Comparison of ENCODE assay signal across 8 mouse cellular contexts in the genomic region with DNA sequence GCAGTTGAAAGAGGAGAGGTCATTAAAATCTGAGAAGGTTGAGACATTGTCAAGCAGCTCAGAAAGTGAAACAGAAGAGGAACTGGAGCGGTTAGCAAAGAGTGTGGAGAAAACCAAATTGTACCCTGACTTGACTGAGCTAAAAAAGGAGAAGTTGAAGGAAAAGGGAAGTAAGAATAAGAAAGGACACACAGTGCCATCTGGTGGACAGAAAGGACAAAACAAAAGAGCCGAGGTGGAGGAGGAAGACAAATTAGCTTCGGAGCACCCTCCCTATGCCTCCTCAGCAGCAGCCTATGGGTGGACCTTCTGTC. TPM values are rescaled to one million over a fixed set of nuclear protein-coding genes. Genes with fewer than 3 reads are reported as not detected.
A peak's percentile ranks its signal among the peaks of the same experiment; 100 is the strongest.
DNase-seq lines count a peak whose midpoint lies in the region.

No protein-coding gene starts in this region.

- 0 out of 2 replicates have a peak, but pooled peaks cover 3% of the 10 kb centered on the region for H3K4me1 ChIP-seq in embryonic facial prominence, embryonic 10.5 days

- H3K9me3 ChIP-seq in embryonic facial prominence, embryonic 10.5 days: peaks cover 17% of the 10 kb centered on the region

- 80% methylated on average over 3 of the region's 3 CpGs for WGBS in embryonic facial prominence, embryonic 10.5 days

- H3K4me3 ChIP-seq in embryonic facial prominence, embryonic 10.5 days: no peak overlapping the region

- peaks cover 20% of the 10 kb centered on the region for H3K36me3 ChIP-seq in embryonic facial prominence, embryonic 10.5 days (replicated peaks)

- peak; percentile 26 for DNase-seq in kidney, postnatal 10 days
- DNase-seq in kidney, adult 8-10 months: no peak
- DNase-seq in ES-CJ7 (ENCODE audit: low read depth, low spot score): peak; percentile 61
- peak; percentile 54 for DNase-seq in c-Kit-positive CD71-positive TER-119-negative erythroid progenitor cells, embryonic 14.5 days (ENCODE audit: low read depth)
- peak; percentile 52 for DNase-seq in lung, postnatal 25 days (ENCODE audit: low spot score)
- DNase-seq in urinary bladder, postnatal 36 days (ENCODE audit: low spot score in 2 of 2): no peak
- no peak for DNase-seq in layer of hippocampus, postnatal 36 days
- no peak for DNase-seq in embryonic facial prominence, embryonic 10.5 days (ENCODE audit: low spot score)

- no peaks in the 10 kb centered on the region for H3K27me3 ChIP-seq in embryonic facial prominence, embryonic 10.5 days (replicated peaks; ENCODE audit: low read depth, poor library complexity, severe bottlenecking)

- H3K27ac ChIP-seq in embryonic facial prominence, embryonic 10.5 days (replicated peaks): no peak overlapping the region

RNA-seq across cellular contexts. Expression of a gene that starts 13.0 kb away (rescaled TPM):
- total RNA-seq in layer of hippocampus, postnatal 36 days (2021): 10 to 100 TPM; 16.0 TPM
- polyA plus RNA-seq in embryonic facial prominence, embryonic 10.5 days (2016; fragmentation: Nextera tagmentation; extraction: Ambion mirVana): 0.74 and 1.0 TPM in 2 replicates

Comparison
In these comparisons a context has a peak if more than half of its experiments do, and no peak if none do; other contexts are left out.
1. DNase-seq: peak in kidney, postnatal 10 days (single experiment), ES-CJ7 (single experiment), c-Kit-positive CD71-positive TER-119-negative erythroid progenitor cells, embryonic 14.5 days (single experiment) and lung, postnatal 25 days (single experiment); none in kidney, adult 8-10 months (0 of 2), urinary bladder, postnatal 36 days (0 of 2), layer of hippocampus, postnatal 36 days (0 of 2) and embryonic facial prominence, embryonic 10.5 days (single experiment).